Mouse (Mus musculus) thymus, postnatal 14 days (tissue): ENCODE data around the gene Izumo3.
"Not testable (repeated sequence)": the region's sequence is repeated elsewhere in the genome, so short reads cannot be mapped to it uniquely, and the experiment has no call there.

Experiments
- DNase-seq: peaks from one replicate; pipeline ENCODE4 v3.0.0; 2021

Izumo3 gene

DNA sequence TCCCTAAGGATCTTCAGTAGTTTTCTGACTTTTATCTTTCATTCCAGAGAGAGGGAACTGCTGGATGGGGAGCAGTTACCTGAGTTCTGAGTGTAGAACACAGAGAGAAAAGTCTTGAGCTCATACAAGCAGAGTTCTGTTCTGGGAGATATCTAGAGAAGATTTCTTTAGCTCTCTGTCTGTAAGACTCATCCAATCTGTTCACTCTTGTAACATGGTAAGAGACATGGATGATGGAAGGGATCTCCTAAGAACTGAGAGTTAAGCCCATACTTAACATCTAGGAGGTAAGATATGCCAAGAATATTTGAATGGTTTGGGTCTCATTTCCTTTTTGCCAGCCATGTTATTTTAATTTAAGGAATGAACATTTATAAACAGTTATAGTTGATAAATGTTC is at the start of gene Izumo3:
Gene Izumo3, minus strand, starts transcription at position 101 of the 400 bp plus-strand sequence.
- DNase-seq: no peak

DNA sequence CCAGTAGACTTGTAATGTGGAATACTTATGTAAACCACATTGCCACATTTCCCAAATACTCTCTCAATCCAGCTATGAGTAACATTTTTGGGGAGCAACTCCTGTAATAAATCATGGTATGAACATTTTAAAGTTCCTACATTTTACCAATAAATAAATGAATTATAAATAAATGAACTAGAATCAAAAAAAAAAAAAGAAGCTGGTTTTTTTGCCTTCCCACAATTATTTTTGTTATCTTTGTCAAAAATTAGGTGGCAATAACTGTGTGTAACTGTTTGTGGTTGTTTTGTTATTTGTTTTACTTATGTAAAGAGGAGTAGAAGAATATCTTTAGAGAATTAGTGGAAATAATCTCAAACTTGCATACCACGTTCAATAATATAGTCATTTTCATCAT is 44.6 kb upstream of the Izumo3 start, which contains the start of gene Gm12666:
Gene Gm12666, minus strand, starts transcription at position 101 of the 400 bp plus-strand sequence.
- not testable (repeated sequence) for DNase-seq

DNA sequence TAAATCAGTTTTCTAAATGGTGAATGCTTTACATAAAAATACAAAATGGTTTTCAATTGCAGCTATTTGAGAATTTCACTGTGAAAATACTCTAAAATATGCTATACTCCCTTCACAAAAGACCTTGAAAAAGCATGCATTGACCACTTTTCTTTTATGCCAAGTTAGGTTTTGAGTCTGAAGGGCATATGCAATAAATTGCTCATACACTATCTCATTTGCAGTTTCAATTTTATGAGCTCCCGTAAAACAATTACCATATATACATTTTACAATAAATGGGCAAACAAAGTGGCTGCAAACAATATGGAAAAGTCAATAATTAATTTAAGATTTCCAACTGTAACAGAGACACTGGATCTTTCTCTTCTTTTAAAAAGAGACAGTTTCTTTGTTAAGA is 5.6 kb upstream of the Izumo3 start:
- DNase-seq: no peak

DNA sequence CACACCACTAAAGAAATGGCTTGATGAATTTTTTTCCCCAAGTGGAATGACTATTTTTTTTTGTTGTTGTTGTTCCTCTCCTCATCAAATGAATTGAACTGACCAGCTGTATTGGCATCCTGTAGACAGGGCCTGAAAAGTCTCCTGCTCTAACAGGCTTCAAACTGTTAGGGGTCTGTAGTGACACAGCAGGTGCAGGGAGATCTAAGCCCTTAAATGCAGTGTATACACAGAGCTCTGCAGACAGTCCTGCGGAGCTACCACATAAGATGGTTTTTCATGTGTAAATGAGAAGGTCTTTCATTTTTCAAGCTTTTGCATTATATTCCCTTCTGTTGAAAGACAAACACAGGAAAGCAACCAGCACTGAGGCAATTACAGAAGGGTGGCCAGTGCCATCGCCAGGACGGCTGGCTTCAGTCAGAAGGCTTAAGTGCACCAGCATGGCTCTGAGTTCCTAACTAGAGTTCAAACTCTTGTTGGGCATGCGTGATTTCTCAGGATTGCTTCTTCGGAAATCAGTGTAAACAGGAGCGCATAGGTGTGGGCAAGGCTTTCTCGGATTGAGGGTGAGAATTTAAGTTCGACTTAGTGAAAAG is 35.5 kb downstream of the Izumo3 start:
- DNase-seq: no peak

DNA sequence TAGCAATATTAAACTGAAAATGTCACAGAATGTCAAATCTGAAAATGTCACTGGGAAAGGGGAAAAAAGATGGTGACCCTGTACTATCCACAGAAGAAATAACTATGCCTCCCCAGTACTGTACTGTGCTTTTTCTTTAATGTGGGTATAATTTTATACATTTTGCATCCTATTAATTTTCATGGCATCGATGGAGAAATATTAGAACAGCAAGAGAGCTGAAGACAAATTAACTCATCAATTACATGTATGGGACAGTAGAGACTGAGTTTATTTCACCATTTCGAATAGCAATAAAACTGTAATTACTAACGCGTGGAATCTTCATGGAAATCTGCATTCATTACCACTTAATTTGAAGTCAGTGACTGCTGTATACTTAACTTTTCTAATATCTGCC is 49.6 kb downstream of the Izumo3 start:
- no peak for DNase-seq

DNA sequence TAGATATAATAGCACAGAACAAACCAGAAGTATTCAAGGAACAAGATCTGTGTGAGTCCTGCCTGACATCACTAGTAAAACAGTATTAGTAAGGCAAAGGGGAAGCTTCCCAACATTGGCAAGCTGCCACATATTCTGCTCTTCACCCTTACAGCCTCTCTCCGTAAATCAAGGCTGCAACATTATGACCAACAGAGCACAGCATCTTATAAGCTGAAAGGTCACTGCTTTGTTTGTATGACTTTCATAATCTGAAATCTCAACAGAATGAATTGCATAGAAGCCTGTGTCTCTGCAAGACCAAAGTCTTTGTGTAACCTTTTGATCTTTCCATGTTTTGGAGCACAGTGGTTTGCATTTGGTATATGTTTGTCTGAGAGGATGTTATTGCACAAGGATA is 51.1 kb downstream of the Izumo3 start:
- DNase-seq: no peak
